Mouse (Mus musculus): ENCODE measurements around the gene Vasn. TPM values are rescaled to one million over a fixed set of nuclear protein-coding genes. Genes with fewer than 3 reads are reported as not detected.

Gene Vasn
- polyA plus RNA-seq, 1 experiment from 2014 or later, result 3.0 TPM

DNA sequence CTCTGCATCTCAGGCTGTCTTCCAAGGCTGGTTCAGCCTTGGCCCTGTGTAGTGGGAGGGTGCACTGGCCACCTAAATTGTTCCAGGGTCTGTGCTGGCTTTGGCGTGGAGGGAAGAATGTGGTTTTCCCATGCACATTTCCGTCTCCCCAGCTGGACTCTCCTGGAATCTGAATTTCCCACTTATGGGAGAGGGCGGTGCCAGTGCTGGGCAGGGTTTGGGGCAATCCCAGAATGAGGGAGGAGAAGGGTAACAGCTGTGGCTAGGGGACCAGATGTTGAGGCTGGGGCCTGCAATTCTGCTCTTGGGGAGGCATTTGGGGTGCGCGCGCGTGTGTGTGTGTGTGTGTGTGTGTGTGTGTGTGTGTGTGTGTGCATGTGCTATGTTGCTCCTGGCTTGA is 42.4 kb upstream of the Vasn start:
- no peak overlapping the region for H3K4me2 ChIP-seq (ENCODE audit: low read depth, low read length)
- H3K27me3 ChIP-seq (ENCODE audit: control insufficient read depth, insufficient read depth, low read depth, low read length), result peaks cover 39% of the 10 kb centered on the region
- whole genome bisulfite sequencing (ENCODE audit: insufficient replicate concordance), result 49% methylated on average over 6 of the region's 7 CpGs
- no peaks in the 10 kb centered on the region for H3K9me3 ChIP-seq (replicated peaks; ENCODE audit: control insufficient read depth, low read length)
- no peak overlapping the region for H3K4me3 ChIP-seq (ENCODE audit: low read depth, low read length)
- H3K4me1 ChIP-seq (ENCODE audit: control insufficient read depth, low read depth, low read length), result peaks cover 10% of the 10 kb centered on the region
- ATAC-seq (ENCODE audit: low read depth), result no peak
- H3K36me3 ChIP-seq (ENCODE audit: control insufficient read depth, insufficient read depth), result no peaks in the 10 kb centered on the region
- H3K27ac ChIP-seq (ENCODE audit: low read length), result no peak overlapping the region
- H3K9ac ChIP-seq (ENCODE audit: low read depth, low read length), result no peak overlapping the region

DNA sequence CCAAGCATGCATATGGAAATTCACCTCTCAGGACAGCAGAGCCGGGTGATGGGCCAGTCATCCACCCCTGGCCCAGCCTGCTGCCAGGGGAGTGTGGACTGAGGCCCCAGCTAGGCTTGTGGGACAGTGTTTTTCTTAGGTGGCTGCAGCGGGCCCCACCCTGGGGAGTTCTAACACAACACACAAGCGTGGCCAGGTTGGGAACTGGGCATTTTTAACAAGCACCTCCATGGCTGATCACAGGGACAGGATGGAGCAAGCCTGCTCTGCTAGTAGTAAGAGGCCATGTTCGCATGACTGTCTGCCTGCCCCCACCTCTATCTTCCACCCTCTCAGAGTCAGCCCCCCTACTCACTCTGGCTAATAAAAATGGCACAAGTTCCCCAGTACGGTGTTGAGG is 41.7 kb upstream of the Vasn start:
- H3K27me3 ChIP-seq (ENCODE audit: control insufficient read depth, insufficient read depth, low read depth, low read length), result peaks cover 31% of the 10 kb centered on the region
- no peak for ATAC-seq (ENCODE audit: low read depth)
- H3K9me3 ChIP-seq (replicated peaks; ENCODE audit: control insufficient read depth, low read length), result no peaks in the 10 kb centered on the region
- 67% methylated on average over 5 of the region's 5 CpGs for WGBS (ENCODE audit: insufficient replicate concordance)
- no peaks in the 10 kb centered on the region for H3K36me3 ChIP-seq (ENCODE audit: control insufficient read depth, insufficient read depth)
- no peak overlapping the region for H3K4me2 ChIP-seq (ENCODE audit: low read depth, low read length)
- H3K9ac ChIP-seq (ENCODE audit: low read depth, low read length), result no peak overlapping the region
- peaks cover 10% of the 10 kb centered on the region for H3K4me1 ChIP-seq (ENCODE audit: control insufficient read depth, low read depth, low read length)
- no peak overlapping the region for H3K27ac ChIP-seq (ENCODE audit: low read length)
- no peak overlapping the region for H3K4me3 ChIP-seq (ENCODE audit: low read depth, low read length)

GRCm38 (mm10) chr16:4598891-4599543 is 40.7 kb upstream of the Vasn start:
- Histone ChIP-seq H3K4me1 (ENCODE audit: control insufficient read depth, low read depth, low read length) (peaks cover 10% of the 10 kb centered on the region), H3K9me3 (replicated peaks; ENCODE audit: control insufficient read depth, low read length) (no peaks in the 10 kb centered on the region), H3K27ac (ENCODE audit: low read length) (no peak overlapping the region), H3K4me3 (ENCODE audit: low read depth, low read length) (no peak overlapping the region), H3K4me2 (ENCODE audit: low read depth, low read length) (no peak overlapping the region), H3K36me3 (ENCODE audit: control insufficient read depth, insufficient read depth) (no peaks in the 10 kb centered on the region), H3K27me3 (ENCODE audit: control insufficient read depth, insufficient read depth, low read depth, low read length) (peaks cover 22% of the 10 kb centered on the region), H3K9ac (ENCODE audit: low read depth, low read length) (no peak overlapping the region)
- WGBS (ENCODE audit: insufficient replicate concordance), result 44% methylated on average over 6 of the region's 6 CpGs
- no peak for ATAC-seq (ENCODE audit: low read depth)

DNA sequence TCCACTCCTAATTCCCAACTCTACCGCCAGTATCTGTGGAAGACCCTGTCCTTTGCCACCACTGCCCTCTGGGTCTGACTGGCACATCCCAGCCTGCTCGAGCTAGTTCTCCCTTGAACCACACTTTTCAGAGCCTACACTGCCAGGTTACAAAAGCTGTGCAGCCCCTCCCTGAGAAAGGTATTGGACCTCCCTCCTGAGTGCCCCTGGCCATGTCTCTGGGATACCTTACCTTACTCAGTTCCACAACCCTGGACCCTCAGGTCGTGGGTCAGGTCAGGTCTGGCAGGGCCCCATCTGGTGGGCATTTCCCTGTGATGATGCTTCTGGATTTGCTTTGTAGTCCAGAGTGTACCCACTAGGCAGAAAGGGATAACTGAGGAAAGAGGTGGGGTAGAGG is 40.1 kb upstream of the Vasn start:
- WGBS (ENCODE audit: insufficient replicate concordance), result 51% methylated on average over 3 of the region's 3 CpGs
- peaks cover 11% of the 10 kb centered on the region for H3K4me1 ChIP-seq (ENCODE audit: control insufficient read depth, low read depth, low read length)
- no peak overlapping the region for H3K9ac ChIP-seq (ENCODE audit: low read depth, low read length)
- peaks cover 16% of the 10 kb centered on the region for H3K27me3 ChIP-seq (ENCODE audit: control insufficient read depth, insufficient read depth, low read depth, low read length)
- no peaks in the 10 kb centered on the region for H3K36me3 ChIP-seq (ENCODE audit: control insufficient read depth, insufficient read depth)
- no peak for ATAC-seq (ENCODE audit: low read depth)
- no peak overlapping the region for H3K27ac ChIP-seq (ENCODE audit: low read length)
- H3K4me3 ChIP-seq (ENCODE audit: low read depth, low read length), result no peak overlapping the region
- no peaks in the 10 kb centered on the region for H3K9me3 ChIP-seq (replicated peaks; ENCODE audit: control insufficient read depth, low read length)
- H3K4me2 ChIP-seq (ENCODE audit: low read depth, low read length), result no peak overlapping the region

DNA sequence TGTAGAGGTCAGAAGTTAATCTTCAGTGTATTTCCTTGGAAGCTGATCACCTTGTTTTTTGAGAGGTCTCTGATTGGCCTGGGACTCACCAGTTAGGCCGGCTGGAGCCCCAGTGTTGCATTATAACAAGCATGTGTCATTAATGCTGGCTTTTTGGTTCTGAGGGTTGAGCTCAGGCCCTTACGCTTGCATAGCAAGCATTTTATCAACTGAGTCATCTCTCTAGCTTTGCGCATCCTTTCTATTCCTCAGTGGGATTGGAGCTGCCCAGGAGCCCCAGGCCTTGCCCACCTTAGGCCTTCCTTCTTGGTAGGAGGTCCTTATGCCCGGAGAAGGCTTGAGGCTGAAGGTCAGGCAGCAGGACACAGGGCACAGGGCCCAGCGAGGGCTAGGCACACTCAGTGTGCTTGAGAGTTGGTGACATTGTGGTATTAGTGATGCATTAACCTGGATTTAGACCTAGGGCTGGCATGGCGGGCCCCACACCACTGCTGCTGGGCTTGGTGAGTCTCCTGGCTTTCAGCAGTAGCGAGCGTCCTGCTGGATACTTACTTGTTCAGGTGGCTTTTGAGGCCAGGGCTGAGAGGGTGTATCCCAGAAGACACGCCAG is 38.9 kb upstream of the Vasn start:
- Histone ChIP-seq H3K4me3 (ENCODE audit: low read depth, low read length) (no peak overlapping the region), H3K9ac (ENCODE audit: low read depth, low read length) (no peak overlapping the region), H3K27me3 (ENCODE audit: control insufficient read depth, insufficient read depth, low read depth, low read length) (peaks cover 4% of the 10 kb centered on the region), H3K4me1 (ENCODE audit: control insufficient read depth, low read depth, low read length) (peaks cover 16% of the 10 kb centered on the region), H3K36me3 (ENCODE audit: control insufficient read depth, insufficient read depth) (no peaks in the 10 kb centered on the region), H3K27ac (ENCODE audit: low read length) (no peak overlapping the region), H3K9me3 (replicated peaks; ENCODE audit: control insufficient read depth, low read length) (no peaks in the 10 kb centered on the region), H3K4me2 (ENCODE audit: low read depth, low read length) (no peak overlapping the region)
- ATAC-seq (ENCODE audit: low read depth), result no peak
- 60% methylated on average over 9 of the region's 9 CpGs for WGBS (ENCODE audit: insufficient replicate concordance)

GRCm38 (mm10) chr16:4602189-4602588 is 37.6 kb upstream of the Vasn start:
- H3K4me2 ChIP-seq (ENCODE audit: low read depth, low read length), result no peak overlapping the region
- H3K9ac ChIP-seq (ENCODE audit: low read depth, low read length), result no peak overlapping the region
- no peaks in the 10 kb centered on the region for H3K9me3 ChIP-seq (replicated peaks; ENCODE audit: control insufficient read depth, low read length)
- H3K36me3 ChIP-seq (ENCODE audit: control insufficient read depth, insufficient read depth), result no peaks in the 10 kb centered on the region
- H3K4me3 ChIP-seq (ENCODE audit: low read depth, low read length), result no peak overlapping the region
- H3K27ac ChIP-seq (ENCODE audit: low read length), result 0 out of 2 replicates have a peak overlapping the region, but pooled peaks have one; percentile 18
- H3K4me1 ChIP-seq (ENCODE audit: control insufficient read depth, low read depth, low read length), result peaks cover 28% of the 10 kb centered on the region
- peak; percentile 50 for ATAC-seq (ENCODE audit: low read depth)
- H3K27me3 ChIP-seq (ENCODE audit: control insufficient read depth, insufficient read depth, low read depth, low read length), result no peaks in the 10 kb centered on the region
- WGBS (ENCODE audit: insufficient replicate concordance), result 39% methylated on average over 3 of the region's 3 CpGs

GRCm38 (mm10) chr16:4602766-4603452 is 36.8 kb upstream of the Vasn start:
- H3K27me3 ChIP-seq (ENCODE audit: control insufficient read depth, insufficient read depth, low read depth, low read length), result no peaks in the 10 kb centered on the region
- peaks cover 30% of the 10 kb centered on the region for H3K4me1 ChIP-seq (ENCODE audit: control insufficient read depth, low read depth, low read length)
- no peaks in the 10 kb centered on the region for H3K9me3 ChIP-seq (replicated peaks; ENCODE audit: control insufficient read depth, low read length)
- no peak overlapping the region for H3K4me2 ChIP-seq (ENCODE audit: low read depth, low read length)
- 55% methylated on average over 7 of the region's 7 CpGs for WGBS (ENCODE audit: insufficient replicate concordance)
- ATAC-seq (ENCODE audit: low read depth), result peak; percentile 27; the same call in 1 of the 2 replicates
- no peak overlapping the region for H3K4me3 ChIP-seq (ENCODE audit: low read depth, low read length)
- H3K27ac ChIP-seq (ENCODE audit: low read length), result no peak overlapping the region
- H3K36me3 ChIP-seq (ENCODE audit: control insufficient read depth, insufficient read depth), result no peaks in the 10 kb centered on the region
- H3K9ac ChIP-seq (ENCODE audit: low read depth, low read length), result no peak overlapping the region

- no peak overlapping the region for H3K4me3 ChIP-seq (ENCODE audit: low read depth, low read length)
- no peak overlapping the region for H3K9ac ChIP-seq (ENCODE audit: low read depth, low read length)
- no peaks in the 10 kb centered on the region for H3K9me3 ChIP-seq (replicated peaks; ENCODE audit: control insufficient read depth, low read length)
- H3K4me2 ChIP-seq (ENCODE audit: low read depth, low read length), result no peak overlapping the region
- WGBS (ENCODE audit: insufficient replicate concordance), result 67% methylated on average over 1 of the region's 1 CpGs
- no peak for ATAC-seq (ENCODE audit: low read depth)
- no peaks in the 10 kb centered on the region for H3K36me3 ChIP-seq (ENCODE audit: control insufficient read depth, insufficient read depth)
- peaks cover 30% of the 10 kb centered on the region for H3K4me1 ChIP-seq (ENCODE audit: control insufficient read depth, low read depth, low read length)
- H3K27ac ChIP-seq (ENCODE audit: low read length), result peak overlapping the region; percentile 29; the same call in 1 of the 2 replicates
- H3K27me3 ChIP-seq (ENCODE audit: control insufficient read depth, insufficient read depth, low read depth, low read length), result no peaks in the 10 kb centered on the region
These were observed 36.3 kb upstream of the Vasn start for GRCm38 (mm10) chr16:4603453-4603837.

DNA sequence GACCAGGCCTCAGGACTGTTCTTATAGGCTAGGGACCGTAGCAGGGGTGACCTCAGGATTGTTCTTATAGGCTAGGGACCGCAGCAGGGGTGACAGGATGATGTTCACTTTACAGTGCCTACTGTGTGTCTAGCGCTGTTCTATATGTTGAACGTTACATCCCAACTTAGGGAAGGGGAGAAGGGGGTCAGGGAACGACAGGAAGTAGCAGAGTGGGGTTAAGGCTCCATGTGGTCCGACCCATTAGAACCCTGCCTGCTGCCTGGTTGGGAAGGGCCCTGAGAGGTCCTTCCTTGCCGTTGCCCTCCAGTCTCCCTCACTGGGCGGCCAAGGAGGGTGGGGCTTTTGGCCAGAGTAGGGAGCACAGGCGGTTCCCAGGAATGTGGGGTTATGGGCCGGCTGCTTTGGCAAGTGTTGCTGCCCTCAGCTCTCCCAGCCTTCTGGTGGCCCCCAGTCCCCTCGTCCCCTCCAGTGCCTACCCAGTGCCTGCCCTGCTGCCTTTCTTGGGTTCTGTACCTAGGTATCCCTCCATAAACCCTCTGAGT is 35.4 kb upstream of the Vasn start:
- H3K4me2 ChIP-seq (ENCODE audit: low read depth, low read length), result no peak overlapping the region
- no peak overlapping the region for H3K4me3 ChIP-seq (ENCODE audit: low read depth, low read length)
- no peaks in the 10 kb centered on the region for H3K27me3 ChIP-seq (ENCODE audit: control insufficient read depth, insufficient read depth, low read depth, low read length)
- peaks cover 30% of the 10 kb centered on the region for H3K4me1 ChIP-seq (ENCODE audit: control insufficient read depth, low read depth, low read length)
- H3K9me3 ChIP-seq (replicated peaks; ENCODE audit: control insufficient read depth, low read length), result no peaks in the 10 kb centered on the region
- no peak for ATAC-seq (ENCODE audit: low read depth)
- no peak overlapping the region for H3K9ac ChIP-seq (ENCODE audit: low read depth, low read length)
- WGBS (ENCODE audit: insufficient replicate concordance), result 62% methylated on average over 11 of the region's 11 CpGs
- H3K27ac ChIP-seq (ENCODE audit: low read length), result no peak overlapping the region
- H3K36me3 ChIP-seq (ENCODE audit: control insufficient read depth, insufficient read depth), result no peaks in the 10 kb centered on the region

Measured in liver, embryonic 16.5 days (tissue).